Mouse (Mus musculus): ENCODE results near the gene Ipo7.

- peak; percentile 10; the same call in 1 of the 2 replicates for TF ChIP-seq CTCF (IDR thresholded peaks at IDR 0.05)
- TF ChIP-seq EP300 (IDR thresholded peaks at IDR 0.05) = no peak
Observed at GRCm38 (mm10) chr7:110018631-110019482, 783 bp downstream of the Ipo7 start.

All from lung, postnatal 0 days (tissue).